Mouse (Mus musculus) lung, adult 2 months (tissue): Measurements from ENCODE around the gene Ptbp3. TPM values are rescaled to one million over a fixed set of nuclear protein-coding genes. Genes with fewer than 3 reads are reported as not detected.
"Not testable (repeated sequence)": the region's sequence is repeated elsewhere in the genome, so short reads cannot be mapped to it uniquely, and the experiment has no call there.

ENCODE experiments used
- DNase-seq: peaks from one replicate; pipeline ENCODE4 v3.0.0; 2022
- H3K4me1 ChIP-seq: fragments of 200-500 bp; 2 replicates; pipeline ENCODE4 v1.6.1; 2011; ENCODE audit warnings: low read length; ENCODE audit not compliant: control insufficient read depth, insufficient read depth
- H3K4me3 ChIP-seq: fragments of 200-500 bp; replicated peaks from 2 replicates; pipeline ENCODE3; 2011; ENCODE audit warnings: low read depth, mild to moderate bottlenecking, control low read depth, low read length; ENCODE audit errors: extremely low read depth
- CTCF ChIP-seq: fragments of 200-500 bp; IDR thresholded peaks from 2 replicates; pipeline ENCODE4 v1.5.1; 2011; ENCODE audit warnings: mild to moderate bottlenecking, low read length, control low read depth; ENCODE audit not compliant: insufficient read depth
- POLR2A ChIP-seq: fragments of 200-500 bp; IDR thresholded peaks from 2 replicates; pipeline ENCODE4 v1.6.1; 2011; ENCODE audit warnings: low read depth, mild to moderate bottlenecking, control low read depth, low read length, borderline replicate concordance; ENCODE audit errors: extremely low read depth
- WGBS: fragments of 180-500 bp; shearing (Covaris S2); methylation state at CpG from one replicate; pipeline ENCODE4 v1.1.7; 2018; 5-methylcytosine and 5-hydroxymethylcytosine counted together
- polyA plus RNA-seq: library from polyadenylated mRNA; depleted of rRNA; stranded (reverse); fragments of >200 nt; gene quantifications from 2 replicates; pipeline ENCODE4 v1.2.3, GENCODE M21; 2012

Ptbp3 gene
- polyA plus RNA-seq, 1 experiment: 40.5 TPM

DNA sequence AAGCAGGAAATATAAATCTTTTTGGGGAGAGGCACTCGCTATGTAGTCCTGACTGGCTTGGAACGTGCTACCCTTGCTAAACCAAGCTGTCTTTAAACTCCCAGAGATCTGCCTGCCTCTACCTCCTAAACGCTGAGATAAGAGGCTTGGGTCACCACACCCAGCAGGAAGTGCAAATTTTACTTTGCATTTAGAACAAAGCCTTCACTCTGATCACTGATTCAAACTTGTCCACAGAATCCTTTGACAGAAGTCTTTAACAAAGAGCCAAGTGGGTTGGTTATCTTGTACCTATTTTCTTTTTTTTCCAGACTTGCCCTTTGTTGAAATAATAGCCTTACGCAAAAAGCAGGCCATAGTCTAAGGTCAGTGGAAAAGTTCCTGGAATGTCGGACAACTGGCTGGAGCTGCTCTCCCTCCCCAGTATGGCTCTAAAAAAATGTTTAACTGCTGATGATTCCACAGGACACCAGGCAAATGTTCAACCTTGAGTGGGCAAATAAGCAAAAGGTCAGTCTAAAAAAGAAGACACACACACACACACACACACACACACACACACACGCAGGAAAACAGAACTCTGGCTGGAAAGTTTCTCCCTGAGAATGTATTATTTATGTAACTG, 9.0 kb upstream of the Ptbp3 start:
- DNase-seq: no peak
- WGBS: 67% methylated on average over 6 of the region's 6 CpGs

DNA sequence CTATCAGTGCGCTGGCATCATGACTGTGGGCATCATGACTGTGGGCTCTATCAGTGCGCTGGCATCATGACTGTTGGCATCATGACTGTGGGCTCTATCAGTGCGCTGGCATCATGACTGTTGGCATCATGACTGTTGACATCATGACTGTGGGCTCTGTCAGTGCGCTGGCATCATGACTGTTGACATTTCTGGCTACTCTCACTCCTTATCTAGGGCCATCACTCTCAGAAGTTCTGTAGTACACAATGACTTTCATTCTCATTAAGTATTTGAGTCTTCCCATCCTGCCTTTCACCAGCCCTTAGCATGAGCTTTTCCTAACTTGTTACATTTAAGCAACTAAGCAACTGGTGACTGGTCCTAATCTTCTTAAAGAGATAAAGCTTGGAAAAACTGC, 8.2 kb upstream of the Ptbp3 start:
- H3K4me1 ChIP-seq, H3K4me3 ChIP-seq, DNase-seq: not testable (repeated sequence)
- 95% methylated on average over 4 of the region's 4 CpGs for WGBS

More for the DNA sequence above, 9.0 kb upstream of the Ptbp3 start:
- Histone ChIP-seq H3K4me3 (no peak overlapping the region), H3K4me1 (no peaks in the 10 kb centered on the region)
- TF ChIP-seq CTCF (no peak), POLR2A (no peak)

DNA sequence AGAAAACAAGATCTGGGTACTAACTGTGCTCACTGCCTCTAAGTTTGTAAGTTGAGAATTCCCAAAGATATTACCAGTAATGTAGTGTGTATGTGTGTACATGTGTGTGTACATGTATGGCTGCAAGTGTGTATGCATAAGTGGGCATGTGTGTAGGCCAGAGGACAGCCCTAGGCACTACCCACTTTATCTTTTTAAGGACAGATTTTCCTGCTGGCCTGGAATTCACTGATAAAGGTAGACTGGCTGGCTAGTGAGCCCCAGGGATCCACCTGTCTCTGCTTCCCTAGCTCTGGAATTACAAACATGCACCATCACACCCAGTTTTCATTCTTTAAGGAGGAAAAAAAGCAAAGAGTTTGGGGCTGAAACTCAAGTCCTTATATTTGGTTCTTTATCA, 6.0 kb upstream of the Ptbp3 start:
- Histone ChIP-seq H3K4me3 (no peak overlapping the region), H3K4me1 (no peaks in the 10 kb centered on the region)
- no peak for DNase-seq
- no peak for TF ChIP-seq POLR2A
- TF ChIP-seq CTCF: no peak

DNA sequence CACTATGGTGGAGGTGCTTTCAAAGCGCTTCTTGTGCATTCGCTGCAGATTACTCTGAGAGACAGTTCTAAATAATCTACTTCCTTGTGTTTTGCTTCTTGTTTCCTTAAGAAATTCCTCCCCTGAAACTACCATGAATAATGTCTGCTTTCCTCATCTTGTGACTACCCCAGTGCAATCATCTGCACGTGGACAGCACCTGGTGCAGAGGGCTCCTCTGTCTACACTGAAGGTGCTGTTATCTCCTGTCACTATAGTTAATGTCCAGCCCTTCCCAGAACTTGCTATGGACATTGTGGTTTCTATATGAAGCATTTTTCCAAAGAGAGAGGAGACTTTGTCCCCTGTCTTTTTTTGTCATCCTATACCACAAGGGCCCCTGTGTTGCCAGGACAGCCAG, 4.4 kb upstream of the Ptbp3 start:
- Histone ChIP-seq H3K4me3 (no peak overlapping the region), H3K4me1 (no peaks in the 10 kb centered on the region; the same call in 1 of the 2 replicates)
- TF ChIP-seq CTCF (no peak), POLR2A (no peak)
- DNase-seq: no peak
- 40% methylated on average over 3 of the region's 3 CpGs for WGBS

DNA sequence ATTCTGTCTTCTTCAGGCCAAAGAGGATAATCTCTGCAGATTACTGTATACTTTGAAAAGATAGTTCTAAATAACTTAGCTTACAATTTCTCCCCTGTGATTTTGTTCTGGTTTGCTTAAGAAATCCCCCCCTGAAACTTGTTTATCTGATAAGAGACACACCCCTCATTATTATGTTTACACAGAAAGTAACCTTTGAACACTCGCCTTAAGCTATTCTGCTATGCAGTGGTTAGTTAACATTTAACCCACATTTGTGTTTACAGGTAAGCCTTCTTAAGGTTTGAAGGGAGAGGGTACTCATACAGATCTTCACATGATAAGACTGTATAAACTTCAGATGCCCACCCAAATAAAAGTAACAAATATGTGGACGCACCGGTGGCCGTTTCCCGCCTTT, 3.7 kb upstream of the Ptbp3 start:
- WGBS: 64% methylated on average over 5 of the region's 5 CpGs
- TF ChIP-seq CTCF: no peak
- no peak for TF ChIP-seq POLR2A
- Histone ChIP-seq H3K4me3 (no peak overlapping the region), H3K4me1 (no peaks in the 10 kb centered on the region; the same call in 1 of the 2 replicates)
- no peak for DNase-seq

DNA sequence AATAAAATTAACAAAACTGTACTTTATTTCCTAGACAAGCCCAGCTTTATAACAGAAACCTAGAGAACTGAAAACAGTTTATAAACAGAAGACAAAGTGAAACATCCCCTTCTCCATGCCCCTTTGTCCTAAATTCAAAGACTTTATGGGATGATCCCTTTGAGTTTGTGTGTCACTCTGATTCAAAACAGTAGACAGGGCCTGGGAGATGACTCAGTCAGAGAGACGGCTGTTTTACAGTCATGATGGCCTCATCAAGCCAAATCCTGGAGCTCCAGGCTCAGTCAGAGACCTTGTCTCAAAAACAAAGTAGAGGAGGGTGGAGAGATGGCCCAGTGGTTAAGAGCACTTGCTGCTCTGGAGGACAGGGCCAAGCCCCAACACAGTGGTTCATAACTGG, 2.7 kb upstream of the Ptbp3 start:
- no peaks in the 10 kb centered on the region; the same call in 1 of the 2 replicates for H3K4me1 ChIP-seq
- 89% methylated on average over 1 of the region's 1 CpGs for WGBS
- TF ChIP-seq CTCF (no peak), POLR2A (no peak)
- no peak for DNase-seq
- H3K4me3 ChIP-seq: no peak overlapping the region

DNA sequence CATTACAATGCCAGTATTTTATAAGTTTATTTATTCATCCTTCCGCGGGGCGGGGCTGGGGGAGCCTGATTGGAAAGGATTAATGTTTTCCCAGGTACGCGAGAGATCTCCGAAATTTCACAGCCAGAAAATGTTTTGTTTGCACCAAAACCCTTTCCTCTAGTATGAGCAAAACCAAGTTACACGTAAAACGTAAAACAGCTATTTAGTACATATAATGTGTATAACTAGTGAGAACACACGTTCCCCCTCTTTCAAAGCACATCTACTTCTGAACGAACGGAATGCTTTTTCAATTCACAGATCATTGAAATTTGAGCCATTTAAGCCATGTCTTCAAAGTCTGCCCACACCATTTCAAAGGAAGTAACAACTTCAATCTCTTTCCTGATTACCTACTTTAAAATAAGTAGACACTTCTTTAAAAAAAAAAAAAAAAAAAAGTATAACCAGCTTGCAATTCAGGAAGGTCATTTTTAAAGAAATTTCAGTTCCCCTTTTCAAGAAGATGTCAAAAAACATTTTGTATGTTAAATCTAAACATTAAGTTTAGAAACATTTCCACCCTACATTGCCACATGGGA, 905 bp upstream of the Ptbp3 start:
- DNase-seq: no peak
- peaks cover 5% of the 10 kb centered on the region; the same call in 1 of the 2 replicates for H3K4me1 ChIP-seq
- TF ChIP-seq CTCF: no peak
- TF ChIP-seq POLR2A: no peak
- H3K4me3 ChIP-seq: peak overlapping the region; percentile 89
- 16% methylated on average over 11 of the region's 11 CpGs for WGBS

DNA sequence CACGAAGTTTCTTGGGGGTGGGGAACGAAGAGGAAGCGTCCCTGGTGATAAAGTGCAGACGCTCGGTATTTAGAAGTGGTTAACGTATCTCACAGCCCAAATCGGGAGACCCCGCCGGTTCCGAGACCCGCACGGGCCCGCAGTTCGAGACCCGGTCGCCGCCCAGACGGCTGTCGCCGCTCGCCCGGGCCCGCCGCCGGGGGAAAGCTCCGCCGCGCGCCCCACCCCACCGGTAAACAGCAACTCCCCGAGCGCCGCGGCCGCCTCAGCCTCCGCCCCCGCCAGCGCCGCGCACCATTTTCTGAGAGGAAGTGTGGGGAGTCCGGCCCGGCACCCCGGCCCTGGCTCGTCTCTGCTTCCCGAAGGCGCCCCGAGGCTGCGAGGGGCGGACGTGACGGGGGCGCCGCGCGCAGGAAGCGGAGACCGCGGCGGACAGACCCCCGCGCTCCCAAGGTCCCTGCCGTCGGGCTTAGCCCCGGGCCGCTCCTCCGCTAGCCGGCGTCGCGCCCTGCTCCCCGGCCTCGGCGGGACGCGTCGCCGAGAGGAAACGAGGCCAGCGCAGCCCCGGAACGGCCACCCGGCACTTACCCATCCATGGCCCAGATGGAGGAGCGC, 497 bp downstream of the Ptbp3 start:
- DNase-seq: peak; percentile 83
- Histone ChIP-seq H3K4me1 (peaks cover 5% of the 10 kb centered on the region; the same call in 1 of the 2 replicates), H3K4me3 (peak overlapping the region; percentile 96)
- under 1% methylated on average over 81 of the region's 83 CpGs for WGBS
- no peak for TF ChIP-seq CTCF
- TF ChIP-seq POLR2A: no peak

DNA sequence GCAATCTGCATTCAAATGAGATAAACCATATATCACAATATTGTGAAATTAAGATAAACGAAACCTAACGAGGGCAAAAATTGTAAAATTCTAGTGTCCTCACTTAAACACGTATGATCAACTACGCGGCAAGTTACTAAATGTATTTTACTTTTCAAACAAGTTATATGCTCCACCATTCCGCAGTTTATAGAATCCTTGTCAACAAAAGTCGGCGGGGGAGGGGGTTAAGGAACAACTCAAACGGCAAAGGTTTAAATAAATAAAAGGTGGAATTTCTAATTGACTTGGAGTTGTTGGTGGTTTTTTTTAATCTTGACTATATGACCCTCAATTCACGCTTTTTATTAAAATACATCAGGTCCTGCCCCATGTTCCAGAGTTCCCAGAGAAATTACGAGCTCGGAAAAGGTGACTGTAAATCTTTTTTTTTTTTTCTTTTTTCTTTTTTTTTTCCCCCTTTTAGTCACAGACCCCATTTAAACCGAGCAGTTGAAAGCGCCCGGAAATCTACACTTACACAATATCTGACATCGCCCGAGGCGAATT, 1.1 kb downstream of the Ptbp3 start:
- peak overlapping the region; percentile 96 for H3K4me3 ChIP-seq
- peaks cover 5% of the 10 kb centered on the region; the same call in 1 of the 2 replicates for H3K4me1 ChIP-seq
- 3% methylated on average over 18 of the region's 18 CpGs for WGBS
- no peak for DNase-seq
- TF ChIP-seq POLR2A (no peak), CTCF (no peak)
